Mouse (Mus musculus) embryo, embryonic 11.5 days (tissue): ENCODE measurements around the gene Carmil3.

Experiments used
- DNase-seq: peaks from one replicate; pipeline ENCODE4 v3.0.0-alpha.2; 2012; ENCODE audit warnings: low read depth, low spot score

Gene Carmil3

GRCm38 (mm10) chr14:55490361-55491201 is at the start of gene Carmil3:
Carmil3 (plus strand) TSS chr14:55490651.
- peak; percentile 60 for DNase-seq

DNA sequence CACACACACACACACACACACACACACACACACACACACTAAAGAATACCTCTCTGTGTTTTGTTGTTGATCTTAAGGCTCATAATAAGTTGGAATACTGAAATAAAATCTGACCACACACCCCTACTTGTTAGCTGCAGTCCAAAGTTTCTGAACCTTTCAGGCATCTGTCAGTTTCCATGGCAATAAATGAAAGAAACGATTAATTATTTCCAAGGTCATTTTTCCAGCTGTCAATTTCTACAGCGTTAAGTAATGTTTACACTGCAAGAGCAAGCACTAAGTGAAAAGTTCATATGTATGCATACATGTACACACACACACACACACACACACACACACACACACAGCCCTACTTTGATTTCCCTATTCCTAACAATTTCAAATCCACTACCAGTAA is 32.8 kb upstream of the Carmil3 start:
- DNase-seq: no peak

DNA sequence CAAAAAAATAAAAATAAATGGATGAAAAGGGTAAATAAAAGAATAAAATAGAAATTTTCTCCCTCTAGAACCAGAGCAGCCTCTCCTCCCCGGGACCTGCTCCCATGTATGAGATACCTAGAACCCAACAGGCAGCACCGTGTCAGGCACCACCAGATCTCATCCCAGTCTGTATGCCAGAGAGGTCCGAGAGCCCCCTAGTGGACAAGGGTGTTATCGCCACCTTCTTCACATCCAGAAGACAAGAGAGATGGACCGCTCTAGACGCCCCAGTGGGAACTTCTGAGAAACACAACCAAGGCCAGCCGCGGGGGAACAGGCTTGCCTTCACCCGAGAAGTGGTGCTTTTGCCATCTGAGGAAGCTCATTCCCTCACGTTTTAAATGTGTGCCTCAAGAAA is 32.2 kb upstream of the Carmil3 start:
- peak; percentile 46 for DNase-seq

GRCm38 (mm10) chr14:55458761-55459160 is 31.7 kb upstream of the Carmil3 start:
- no peak for DNase-seq

DNA sequence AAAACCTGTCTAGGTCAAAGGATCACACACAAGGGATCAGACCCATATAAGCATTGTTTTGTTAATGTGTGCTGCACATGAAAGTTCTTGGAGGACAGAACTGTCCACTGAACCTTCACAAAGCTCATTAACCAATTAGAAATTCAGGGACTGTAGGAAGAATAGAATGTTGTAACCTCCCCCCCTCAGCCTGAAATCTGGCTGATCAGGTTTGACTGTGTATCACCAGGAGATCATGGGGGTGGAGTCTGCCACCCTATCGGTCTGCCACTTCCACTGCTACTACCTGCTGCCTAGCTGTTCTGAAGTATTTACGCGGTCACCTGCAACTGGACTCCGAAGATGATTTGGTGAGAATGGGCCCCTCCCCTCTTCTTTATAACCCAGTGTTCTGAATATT is 30.7 kb upstream of the Carmil3 start:
- no peak for DNase-seq

GRCm38 (mm10) chr14:55460297-55460696 is 30.2 kb upstream of the Carmil3 start:
- no peak for DNase-seq

DNA sequence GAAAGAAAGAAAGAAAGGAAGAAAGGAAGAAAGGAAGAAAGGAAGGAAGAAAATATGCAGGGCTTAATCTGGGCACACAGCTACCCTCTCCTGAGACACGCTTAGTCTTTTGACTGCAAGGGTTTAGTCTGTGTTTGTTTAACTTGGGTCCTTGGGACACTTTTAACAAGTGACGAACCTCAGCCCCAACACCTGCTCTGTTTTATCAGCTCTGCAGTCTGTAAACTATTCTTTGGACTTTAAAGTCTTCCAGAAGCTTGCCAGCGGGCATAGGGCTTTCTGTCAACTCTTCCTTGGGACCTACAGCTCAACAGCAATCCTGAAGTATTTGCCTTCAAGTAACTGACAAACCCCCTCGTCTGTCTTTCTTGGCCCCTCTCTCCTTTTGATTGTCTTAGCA is 28.7 kb upstream of the Carmil3 start:
- DNase-seq: no peak

DNA sequence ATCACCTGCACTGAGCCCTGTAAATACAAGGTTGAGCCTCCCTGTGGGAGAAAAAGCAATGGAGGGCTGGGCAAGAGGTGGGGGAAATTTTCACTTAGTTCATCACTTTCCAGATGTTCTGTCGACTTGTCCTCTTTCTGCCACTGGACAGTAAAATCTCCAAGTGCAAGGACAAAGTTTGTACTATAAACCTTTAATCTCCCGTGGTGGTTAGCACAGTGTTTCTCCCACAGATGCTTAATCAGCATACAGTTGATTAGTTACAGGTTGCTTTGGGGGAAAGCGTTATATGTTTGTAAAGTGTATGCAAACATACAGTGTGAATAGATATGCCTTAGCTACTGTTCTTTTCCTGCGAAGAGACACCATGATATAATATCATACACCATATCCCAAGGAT is 24.0 kb upstream of the Carmil3 start:
- no peak for DNase-seq

GRCm38 (mm10) chr14:55467108-55467507 is 23.3 kb upstream of the Carmil3 start:
- no peak for DNase-seq

- DNase-seq: no peak
Measured at GRCm38 (mm10) chr14:55468301-55468741, 22.1 kb upstream of the Carmil3 start.

GRCm38 (mm10) chr14:55469041-55469440 is 21.4 kb upstream of the Carmil3 start:
- no peak for DNase-seq

GRCm38 (mm10) chr14:55469821-55470220 is 20.6 kb upstream of the Carmil3 start:
- DNase-seq: no peak

GRCm38 (mm10) chr14:55470806-55471205 is 19.6 kb upstream of the Carmil3 start:
- DNase-seq: no peak

GRCm38 (mm10) chr14:55475654-55476053 is 14.8 kb upstream of the Carmil3 start:
- no peak for DNase-seq

- DNase-seq: no peak
Measured at GRCm38 (mm10) chr14:55477421-55477820, 13.0 kb upstream of the Carmil3 start.

DNA sequence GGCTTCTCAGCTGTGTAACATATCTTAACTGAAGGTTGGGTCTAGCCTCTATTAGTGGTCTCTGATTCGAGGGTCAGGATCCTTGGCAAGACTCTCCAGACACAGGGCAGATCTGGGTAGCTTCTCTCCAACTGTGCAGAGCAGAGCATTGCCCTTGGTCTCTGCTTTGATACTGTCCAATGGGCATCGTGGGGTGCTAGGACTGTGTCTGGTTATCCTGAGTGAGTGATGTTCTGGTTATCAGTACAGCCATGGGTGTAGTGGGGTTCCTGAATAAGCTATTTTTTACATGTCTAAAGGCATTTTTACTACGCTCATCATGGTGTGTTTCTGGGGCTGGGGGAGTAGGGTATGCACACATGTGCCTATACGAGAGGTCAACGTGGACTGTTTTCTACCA is 12.6 kb upstream of the Carmil3 start:
- no peak for DNase-seq

- no peak for DNase-seq
Measured at GRCm38 (mm10) chr14:55478651-55479599, 11.5 kb upstream of the Carmil3 start, which contains the start of gene Dhrs4. Dhrs4 (plus strand) TSS chr14:55478758.

- DNase-seq: no peak
Measured at GRCm38 (mm10) chr14:55479629-55480028, 10.8 kb upstream of the Carmil3 start.

GRCm38 (mm10) chr14:55484430-55485085 is 5.9 kb upstream of the Carmil3 start:
- DNase-seq: no peak

GRCm38 (mm10) chr14:55486836-55487235 is 3.6 kb upstream of the Carmil3 start:
- DNase-seq: no peak

- DNase-seq: peak; percentile 48
Measured at GRCm38 (mm10) chr14:55491291-55491833, 911 bp downstream of the Carmil3 start.
